Mouse (Mus musculus): ENCODE results near the gene Pigz.

- TF ChIP-seq CTCF (IDR thresholded peaks at IDR 0.05; ENCODE audit: borderline replicate concordance, insufficient read depth, low read depth, low read length): no peak
- no peak for TF ChIP-seq POLR2A (IDR thresholded peaks at IDR 0.05; ENCODE audit: borderline replicate concordance, insufficient read depth, low read length)
Measured at GRCm38 (mm10) chr16:31993195-31993594, 59.5 kb downstream of the Pigz start.
